Mouse (Mus musculus): ENCODE measurements around the gene Fam71e1. TPM values are rescaled to one million over a fixed set of nuclear protein-coding genes. Genes with fewer than 3 reads are reported as not detected.
A peak's percentile ranks its signal among the peaks of the same experiment; 100 is the strongest.

The Fam71e1 gene
- polyA plus RNA-seq, 1 experiment = 9.5 TPM

DNA sequence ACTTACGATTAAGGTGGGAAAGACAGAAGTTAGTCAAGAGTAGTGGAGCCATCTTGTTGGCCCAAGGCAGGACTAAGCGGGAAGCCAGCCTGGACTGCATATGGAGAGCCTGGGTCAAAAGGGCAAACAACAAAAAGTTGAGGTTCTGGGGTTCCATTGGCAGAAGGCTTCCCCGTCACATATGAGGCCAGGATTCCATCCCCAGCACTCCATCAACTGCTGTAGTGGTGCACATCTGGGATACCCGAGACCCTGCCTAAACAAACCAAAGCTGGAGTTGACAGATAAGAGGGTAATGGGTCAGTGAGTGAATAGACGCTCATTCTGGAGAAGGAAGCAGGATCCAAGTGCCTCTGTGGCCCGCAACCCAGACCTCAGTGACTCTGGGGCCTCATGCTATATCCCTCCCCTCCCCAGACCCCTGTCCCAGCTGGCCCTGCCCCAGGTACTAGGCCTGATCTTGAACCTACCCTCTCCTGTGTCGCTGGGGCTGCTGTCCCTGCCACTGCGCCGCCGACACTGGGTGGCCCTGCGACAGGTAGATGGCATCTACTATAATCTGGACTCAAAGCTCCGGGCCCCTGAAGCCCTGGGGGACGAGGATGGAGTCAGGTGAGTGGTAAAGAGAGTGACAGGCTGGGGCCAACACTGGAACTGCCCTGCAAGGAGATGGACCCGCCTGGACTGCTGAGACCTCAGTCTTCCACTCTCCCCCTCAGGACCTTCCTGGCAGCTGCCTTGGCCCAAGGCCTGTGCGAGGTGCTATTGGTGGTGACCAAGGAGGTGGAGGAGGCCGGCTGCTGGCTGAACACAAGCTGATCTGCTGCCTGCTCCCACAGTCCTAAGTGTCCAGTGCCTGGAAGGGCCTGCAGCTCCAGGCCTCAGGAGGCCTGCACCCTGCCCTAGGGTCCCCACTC is 25.4 kb upstream of the Fam71e1 start:
- no peak for DNase-seq
- Histone ChIP-seq H3K4me3 (replicated peaks; ENCODE audit: extremely low read depth, low read depth, low read length) (no peak overlapping the region), H3K4me1 (ENCODE audit: control insufficient read depth, insufficient read depth, low read length) (peaks cover 13% of the 10 kb centered on the region)
- TF ChIP-seq CTCF (IDR thresholded peaks at IDR 0.05; ENCODE audit: insufficient read depth, low read length) (no peak), POLR2A (IDR thresholded peaks at IDR 0.05; ENCODE audit: borderline replicate concordance, extremely low read depth, low read depth, low read length) (no peak)
- 71% methylated on average over 16 of the region's 16 CpGs for WGBS

DNA sequence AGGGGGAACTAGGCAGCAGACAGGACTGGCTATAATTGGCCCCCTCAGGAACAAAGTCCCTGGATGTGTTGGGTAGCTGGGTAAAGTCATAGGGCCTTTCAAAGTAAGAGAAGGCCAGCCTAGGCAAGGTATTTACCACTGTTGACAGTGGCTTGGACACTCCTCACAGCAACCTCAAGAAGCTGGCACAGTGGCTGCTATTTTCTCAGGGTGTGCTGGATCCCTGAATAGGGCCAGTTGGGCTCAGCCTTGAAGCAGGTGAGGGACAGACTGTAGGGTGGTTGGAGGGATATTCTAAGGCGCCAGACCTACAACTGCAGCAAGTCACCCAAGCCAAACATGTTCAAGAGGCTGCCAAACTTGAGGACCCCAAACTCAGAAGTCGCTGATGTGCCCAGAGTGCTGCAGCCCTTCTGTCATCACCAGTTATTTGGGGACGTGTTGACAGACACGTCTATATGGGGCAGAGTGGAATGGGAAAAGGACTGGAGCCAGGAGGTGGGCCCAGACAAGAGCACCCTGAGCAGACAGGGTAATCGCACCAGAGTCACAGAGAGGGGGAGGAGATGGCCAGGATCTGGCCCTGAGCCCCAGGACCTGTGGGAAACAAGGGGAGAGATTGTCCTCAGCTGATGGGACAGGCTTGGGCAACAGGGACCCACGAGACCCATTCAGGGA is 24.4 kb upstream of the Fam71e1 start:
- DNase-seq = no peak
- H3K4me1 ChIP-seq (ENCODE audit: control insufficient read depth, insufficient read depth, low read length) = peaks cover 13% of the 10 kb centered on the region
- TF ChIP-seq POLR2A (IDR thresholded peaks at IDR 0.05; ENCODE audit: borderline replicate concordance, extremely low read depth, low read depth, low read length) = peak; percentile 16; the same call in 1 of the 2 replicates
- no peak for TF ChIP-seq CTCF (IDR thresholded peaks at IDR 0.05; ENCODE audit: insufficient read depth, low read length)
- WGBS = 23% methylated on average over 6 of the region's 6 CpGs
- H3K4me3 ChIP-seq (replicated peaks; ENCODE audit: extremely low read depth, low read depth, low read length) = no peak overlapping the region

DNA sequence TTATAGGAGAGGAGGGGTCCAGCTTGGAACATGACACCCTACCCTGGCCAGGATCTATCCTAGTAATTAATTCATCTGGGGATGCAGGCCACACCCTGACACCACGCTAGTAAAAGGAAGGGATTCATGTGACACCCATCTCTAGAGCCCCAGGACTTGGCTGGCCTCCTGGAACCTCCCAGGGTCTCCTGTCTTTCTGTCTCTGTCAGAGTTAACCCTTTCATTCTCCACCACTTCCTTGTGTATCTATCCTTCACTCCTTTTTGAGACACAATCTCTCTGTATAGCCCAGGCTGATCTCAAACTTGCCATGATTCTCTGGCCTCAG is 23.9 kb upstream of the Fam71e1 start:
- WGBS = 6% methylated on average over 1 of the region's 1 CpGs
- H3K4me1 ChIP-seq (ENCODE audit: control insufficient read depth, insufficient read depth, low read length) = peaks cover 13% of the 10 kb centered on the region
- no peak for DNase-seq

DNA sequence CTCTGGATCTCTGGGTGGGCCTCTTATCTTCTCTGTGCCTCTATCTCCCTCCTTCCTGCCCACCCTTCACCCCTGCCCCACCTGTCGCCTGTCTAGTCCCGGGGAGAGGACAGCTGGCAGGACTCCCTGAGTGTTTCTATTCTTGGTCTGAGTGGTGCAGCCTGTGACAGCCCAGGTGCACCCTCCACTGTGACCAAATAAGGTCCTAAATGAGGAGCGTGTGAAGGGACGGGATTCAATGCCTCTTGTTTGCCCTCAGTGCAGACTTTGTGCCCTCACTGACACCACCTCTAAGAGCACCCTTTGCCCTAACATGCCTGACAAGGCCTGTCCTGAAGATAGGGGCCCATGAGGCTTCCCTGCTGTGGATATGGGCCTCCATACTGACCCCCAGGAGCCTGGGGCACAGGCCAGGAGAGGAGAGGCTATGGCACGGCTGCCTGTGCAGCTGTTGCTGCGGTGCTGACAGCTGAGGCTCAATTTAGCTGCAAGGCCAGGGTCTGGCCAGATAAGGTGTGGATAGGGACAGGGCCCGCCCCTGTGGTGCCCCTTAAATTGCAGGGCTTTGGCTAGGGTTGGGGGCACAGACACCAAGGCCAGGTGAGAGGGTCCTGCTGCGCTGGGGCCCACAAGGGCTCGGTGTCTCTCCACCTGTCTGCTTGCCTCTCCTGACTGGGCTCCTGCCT is 23.3 kb upstream of the Fam71e1 start:
- DNase-seq = peak; percentile 21
- Histone ChIP-seq H3K4me1 (ENCODE audit: control insufficient read depth, insufficient read depth, low read length) (peaks cover 13% of the 10 kb centered on the region), H3K4me3 (replicated peaks; ENCODE audit: extremely low read depth, low read depth, low read length) (no peak overlapping the region)
- 32% methylated on average over 9 of the region's 9 CpGs for WGBS
- TF ChIP-seq CTCF (IDR thresholded peaks at IDR 0.05; ENCODE audit: insufficient read depth, low read length) (no peak), POLR2A (IDR thresholded peaks at IDR 0.05; ENCODE audit: borderline replicate concordance, extremely low read depth, low read depth, low read length) (no peak)

More for the DNA sequence above, 23.9 kb upstream of the Fam71e1 start:
- no peak overlapping the region for H3K4me3 ChIP-seq (replicated peaks; ENCODE audit: extremely low read depth, low read depth, low read length)
- TF ChIP-seq CTCF (IDR thresholded peaks at IDR 0.05; ENCODE audit: insufficient read depth, low read length) = no peak
- TF ChIP-seq POLR2A (IDR thresholded peaks at IDR 0.05; ENCODE audit: borderline replicate concordance, extremely low read depth, low read depth, low read length) = no peak

DNA sequence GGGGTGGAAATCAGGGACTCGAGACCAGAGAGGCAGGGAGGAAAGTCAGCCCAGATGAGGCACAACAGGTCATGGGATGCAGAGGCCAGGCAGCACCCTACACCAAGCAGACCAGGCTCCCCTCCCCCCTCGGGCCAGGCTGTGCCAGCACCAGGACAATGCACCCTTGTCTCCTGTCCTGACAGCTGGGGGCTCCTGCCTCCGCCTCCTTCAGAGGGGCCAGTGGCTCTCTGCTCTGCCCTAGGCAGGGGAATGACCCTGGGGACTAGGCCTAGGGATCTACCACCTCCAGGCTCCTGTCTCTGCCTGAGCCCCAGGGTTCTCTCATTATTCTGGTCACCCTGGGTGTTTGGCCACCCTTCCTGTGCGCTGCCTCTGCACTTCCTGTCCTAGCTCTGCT is 22.0 kb upstream of the Fam71e1 start:
- TF ChIP-seq CTCF (IDR thresholded peaks at IDR 0.05; ENCODE audit: insufficient read depth, low read length) = no peak
- no peak for TF ChIP-seq POLR2A (IDR thresholded peaks at IDR 0.05; ENCODE audit: borderline replicate concordance, extremely low read depth, low read depth, low read length)
- no peak for DNase-seq
- 39% methylated on average over 4 of the region's 4 CpGs for WGBS
- peaks cover 5% of the 10 kb centered on the region; the same call in 1 of the 2 replicates for H3K4me1 ChIP-seq (ENCODE audit: control insufficient read depth, insufficient read depth, low read length)
- H3K4me3 ChIP-seq (replicated peaks; ENCODE audit: extremely low read depth, low read depth, low read length) = no peak overlapping the region

DNA sequence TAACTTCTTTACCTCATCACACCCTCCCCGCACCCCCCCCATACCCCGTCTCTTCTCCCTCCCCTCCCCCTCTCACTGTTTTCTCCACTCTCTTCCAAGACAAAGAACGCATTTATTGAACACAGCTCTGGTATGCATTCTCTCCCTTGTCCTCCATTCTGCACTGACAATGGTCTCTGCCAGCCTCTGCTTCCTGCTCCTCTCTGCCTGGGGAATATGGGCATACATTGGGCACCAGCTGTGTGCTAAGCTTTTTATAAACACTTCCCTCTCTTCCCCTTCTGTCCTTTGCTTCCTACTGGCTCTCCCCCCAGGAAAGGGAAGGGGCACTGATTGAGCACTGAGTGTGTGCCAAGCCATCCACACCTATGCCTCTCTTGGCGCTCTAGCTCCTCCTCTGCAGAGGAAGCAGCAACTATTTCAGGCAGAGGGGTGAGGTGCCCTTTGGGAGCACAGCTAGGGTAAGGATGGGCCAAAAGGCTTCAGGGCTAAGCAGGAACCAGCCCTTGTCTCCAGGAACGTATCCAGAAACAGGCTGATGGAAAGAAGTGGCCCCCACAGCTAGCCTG is 21.3 kb upstream of the Fam71e1 start:
- no peak for DNase-seq
- no peak overlapping the region for H3K4me3 ChIP-seq (replicated peaks; ENCODE audit: extremely low read depth, low read depth, low read length)
- H3K4me1 ChIP-seq (ENCODE audit: control insufficient read depth, insufficient read depth, low read length) = peaks cover 5% of the 10 kb centered on the region; the same call in 1 of the 2 replicates
- TF ChIP-seq CTCF (IDR thresholded peaks at IDR 0.05; ENCODE audit: insufficient read depth, low read length) (no peak), POLR2A (IDR thresholded peaks at IDR 0.05; ENCODE audit: borderline replicate concordance, extremely low read depth, low read depth, low read length) (no peak)
- 24% methylated on average over 5 of the region's 5 CpGs for WGBS

DNA sequence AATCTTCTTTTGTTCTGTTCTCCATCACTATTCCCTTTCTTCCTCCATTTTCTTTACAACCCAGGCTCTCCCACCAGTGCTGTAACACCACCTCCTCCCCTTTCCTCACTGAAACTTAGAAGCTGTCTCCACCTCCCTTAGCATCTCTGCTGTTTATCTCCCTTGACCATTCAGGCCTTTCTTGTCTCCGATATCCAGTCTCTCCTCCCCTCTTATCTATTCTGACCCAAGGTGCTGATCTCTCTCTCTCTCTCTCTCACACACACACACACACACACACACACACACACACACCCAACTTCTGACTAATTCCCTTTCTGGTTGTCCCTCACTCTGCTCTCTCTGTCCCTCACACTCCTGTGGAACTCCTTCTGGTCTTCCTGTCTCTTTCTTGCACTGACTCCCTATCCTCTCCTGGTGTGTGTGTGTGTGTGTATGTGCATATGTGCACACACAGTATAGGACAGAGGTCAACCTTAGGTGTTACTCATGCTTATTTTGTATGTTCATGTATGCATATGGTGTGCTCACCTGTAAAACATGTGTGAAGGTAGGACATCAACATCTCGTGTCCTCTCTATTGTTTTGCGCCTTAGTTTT is 13.4 kb upstream of the Fam71e1 start:
- 57% methylated on average over 3 of the region's 3 CpGs for WGBS
- Histone ChIP-seq H3K4me1 (ENCODE audit: control insufficient read depth, insufficient read depth, low read length) (no peaks in the 10 kb centered on the region), H3K4me3 (replicated peaks; ENCODE audit: extremely low read depth, low read depth, low read length) (no peak overlapping the region)
- TF ChIP-seq CTCF (IDR thresholded peaks at IDR 0.05; ENCODE audit: insufficient read depth, low read length) (no peak), POLR2A (IDR thresholded peaks at IDR 0.05; ENCODE audit: borderline replicate concordance, extremely low read depth, low read depth, low read length) (no peak)
- DNase-seq = no peak

DNA sequence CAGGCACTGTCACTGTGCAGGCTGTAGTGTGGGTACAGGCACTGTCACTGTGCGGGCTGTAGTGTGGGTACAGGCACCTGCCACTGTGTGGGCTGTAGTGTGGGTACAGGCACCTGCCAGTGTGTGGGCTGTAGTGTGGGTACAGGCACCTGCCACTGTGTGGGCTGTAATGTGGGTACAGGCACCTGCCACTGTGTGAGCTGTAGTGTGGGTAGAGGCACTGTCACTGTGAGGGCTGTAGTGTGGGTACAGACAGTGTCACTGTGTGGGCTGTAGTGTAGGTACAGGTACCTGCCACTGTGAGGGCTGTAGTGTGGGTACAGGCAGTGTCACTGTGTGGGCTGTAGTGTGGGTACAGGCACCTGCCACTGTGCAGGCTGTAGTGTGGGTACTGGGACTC is 12.3 kb upstream of the Fam71e1 start:
- TF ChIP-seq POLR2A (IDR thresholded peaks at IDR 0.05; ENCODE audit: borderline replicate concordance, extremely low read depth, low read depth, low read length) = no peak
- no peak for TF ChIP-seq CTCF (IDR thresholded peaks at IDR 0.05; ENCODE audit: insufficient read depth, low read length)
- 96% methylated on average over 1 of the region's 1 CpGs for WGBS
- no peaks in the 10 kb centered on the region for H3K4me1 ChIP-seq (ENCODE audit: control insufficient read depth, insufficient read depth, low read length)
- H3K4me3 ChIP-seq (replicated peaks; ENCODE audit: extremely low read depth, low read depth, low read length) = no peak overlapping the region
- no peak for DNase-seq
